Mouse (Mus musculus) stomach, adult 2 months (tissue): Measurements from ENCODE around the gene Csde1. TPM values are rescaled to one million over a fixed set of nuclear protein-coding genes. Genes with fewer than 3 reads are reported as not detected.

Experiments
- polyA plus RNA-seq: library from polyadenylated mRNA; depleted of rRNA; stranded (reverse); fragments of >200 nt; gene quantifications from 2 replicates; pipeline ENCODE4 v1.2.3, GENCODE M21; 2012; rRNA removed

The Csde1 gene
- polyA plus RNA-seq, result 2.1 and 4.8 TPM in 2 replicates

DNA sequence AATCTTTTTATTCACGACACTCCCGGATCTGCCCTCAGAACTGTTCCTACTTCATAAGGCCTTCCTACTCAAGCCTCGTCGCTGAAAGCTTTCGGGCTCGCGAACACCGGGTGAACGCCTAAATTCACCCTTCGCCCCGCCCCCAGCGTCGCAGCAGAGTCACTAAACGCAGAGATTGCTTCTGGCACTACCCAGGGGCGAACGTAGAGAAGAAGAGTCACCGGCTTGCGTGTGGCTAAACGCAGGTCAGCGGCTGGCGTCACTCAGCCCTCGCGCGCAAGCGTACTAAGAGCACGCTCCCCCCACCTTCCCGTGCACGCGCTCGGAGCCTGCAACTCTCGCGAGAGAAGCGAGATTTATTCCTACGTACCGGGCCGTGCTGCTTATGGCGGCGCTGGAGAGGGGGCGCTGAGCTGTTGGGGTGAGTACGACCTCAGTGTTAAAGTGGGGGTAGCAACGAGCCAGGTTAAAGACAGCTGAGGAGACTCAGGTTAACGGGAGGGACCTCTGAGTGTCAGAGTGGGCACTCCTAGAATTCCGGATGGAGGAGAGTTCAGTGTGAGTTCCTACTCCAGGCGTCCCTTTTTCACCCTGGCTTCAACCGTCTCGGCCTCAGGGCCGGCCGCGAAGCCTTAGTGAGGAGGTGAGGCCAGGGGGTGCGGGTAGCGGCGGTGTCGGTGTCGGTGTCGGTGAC lies at the start of gene Csde1:
Gene Csde1, plus strand, starts transcription at position 178 of the 694 bp plus-strand sequence.

DNA sequence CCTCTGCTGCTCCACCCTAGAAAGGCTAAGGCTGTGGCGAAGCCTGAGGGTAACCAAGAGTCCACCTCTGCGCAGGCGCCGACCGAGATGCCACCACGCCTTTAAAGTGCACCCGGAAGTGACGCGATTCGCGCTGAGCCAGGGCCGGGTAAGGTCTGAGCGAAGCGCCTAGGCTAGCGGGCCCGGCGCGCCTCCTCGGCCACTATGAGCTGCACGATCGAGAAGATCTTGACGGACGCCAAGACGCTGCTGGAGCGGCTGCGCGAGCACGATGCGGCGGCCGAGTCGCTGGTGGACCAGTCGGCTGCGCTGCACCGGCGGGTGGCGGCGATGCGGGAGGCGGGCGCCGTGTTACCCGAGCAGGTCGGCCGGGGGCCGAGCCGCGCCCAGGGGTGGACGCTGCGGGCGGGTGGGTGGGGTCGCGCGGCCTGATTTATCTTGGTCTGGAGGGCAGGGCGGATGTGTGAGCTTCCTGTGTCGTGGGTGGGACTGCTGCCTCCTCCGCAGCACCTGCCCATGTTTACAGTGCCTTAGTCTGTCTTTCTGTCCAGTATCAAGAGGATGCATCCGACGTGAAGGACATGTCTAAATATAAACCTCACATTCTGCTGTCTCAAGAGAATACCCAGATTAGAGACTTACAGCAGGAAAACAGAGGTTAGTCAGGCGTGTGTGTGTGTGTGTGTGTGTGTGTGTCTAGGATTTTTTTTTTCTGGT lies 24.5 kb upstream of the Csde1 start, which contains the start of gene Sike1:
Gene Sike1, plus strand, starts transcription at position 104 of the 717 bp plus-strand sequence.

DNA sequence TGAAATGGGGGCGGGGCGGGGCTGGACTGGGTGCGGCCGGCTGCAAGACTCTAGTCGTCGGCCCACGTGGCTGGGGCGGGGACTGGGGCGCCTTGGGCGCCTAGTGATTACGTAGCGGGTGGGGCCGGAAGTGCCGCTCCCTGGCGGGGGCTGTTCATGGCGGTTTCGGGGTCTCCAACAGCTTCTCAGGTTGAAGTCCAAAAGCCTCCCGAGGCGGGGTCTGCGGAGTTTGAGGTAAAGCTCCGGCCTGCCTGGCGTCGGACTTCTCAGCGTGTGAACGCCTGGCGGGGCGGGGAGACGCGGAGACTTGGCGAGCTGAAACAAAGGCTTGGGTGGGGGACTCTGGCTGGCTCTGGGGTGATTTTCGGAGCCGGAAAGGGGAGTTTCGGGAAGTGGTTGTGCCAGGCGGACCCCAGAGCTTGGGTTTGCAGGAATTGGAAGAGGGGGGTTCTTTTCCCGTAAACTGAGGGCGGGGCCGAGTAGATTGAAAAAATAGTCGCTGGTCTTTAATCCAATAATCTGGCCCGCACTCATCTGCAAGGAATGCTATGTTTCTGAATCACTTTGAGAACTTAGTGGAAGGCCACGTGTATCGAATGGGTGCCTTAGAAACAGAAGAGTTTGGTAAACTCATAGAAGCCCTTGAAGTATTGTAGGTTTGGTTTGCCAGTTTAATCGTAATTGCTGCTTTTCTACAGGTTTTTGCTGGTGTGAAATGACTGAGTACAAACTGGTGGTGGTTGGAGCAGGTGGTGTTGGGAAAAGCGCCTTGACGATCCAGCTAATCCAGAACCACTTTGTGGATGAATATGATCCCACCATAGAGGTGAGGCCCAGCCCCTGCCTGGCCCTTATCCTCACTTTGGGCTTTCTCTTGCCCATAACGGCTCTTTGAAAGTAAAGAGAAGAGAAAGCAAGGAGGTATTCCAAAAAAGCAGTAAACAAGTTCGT lies 38.3 kb downstream of the Csde1 start, which contains the start of gene Nras:
Gene Nras, plus strand, starts transcription at position 79 of the 951 bp plus-strand sequence.

DNA sequence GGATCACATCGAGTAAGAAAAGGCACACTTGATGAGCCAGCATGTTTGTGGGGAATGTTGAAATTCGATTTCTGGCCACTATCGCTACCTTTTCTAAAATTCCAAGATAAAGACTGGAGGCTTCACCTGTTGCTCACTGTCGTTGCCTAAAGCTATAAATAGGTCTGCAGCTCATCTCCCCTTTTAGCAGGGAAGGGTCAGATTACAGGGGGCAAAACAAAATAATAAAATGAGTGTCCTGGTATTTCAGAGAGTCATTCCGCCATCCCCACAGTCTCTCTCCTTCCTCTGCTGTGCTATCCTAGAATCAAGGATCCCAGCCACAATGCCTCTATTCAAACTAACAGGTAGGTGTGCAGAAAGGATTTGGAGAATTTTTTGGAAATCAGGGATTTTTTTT lies 53.5 kb downstream of the Csde1 start, which contains the start of gene Ampd1:
Gene Ampd1, plus strand, starts transcription at position 244 of the 400 bp plus-strand sequence.

DNA sequence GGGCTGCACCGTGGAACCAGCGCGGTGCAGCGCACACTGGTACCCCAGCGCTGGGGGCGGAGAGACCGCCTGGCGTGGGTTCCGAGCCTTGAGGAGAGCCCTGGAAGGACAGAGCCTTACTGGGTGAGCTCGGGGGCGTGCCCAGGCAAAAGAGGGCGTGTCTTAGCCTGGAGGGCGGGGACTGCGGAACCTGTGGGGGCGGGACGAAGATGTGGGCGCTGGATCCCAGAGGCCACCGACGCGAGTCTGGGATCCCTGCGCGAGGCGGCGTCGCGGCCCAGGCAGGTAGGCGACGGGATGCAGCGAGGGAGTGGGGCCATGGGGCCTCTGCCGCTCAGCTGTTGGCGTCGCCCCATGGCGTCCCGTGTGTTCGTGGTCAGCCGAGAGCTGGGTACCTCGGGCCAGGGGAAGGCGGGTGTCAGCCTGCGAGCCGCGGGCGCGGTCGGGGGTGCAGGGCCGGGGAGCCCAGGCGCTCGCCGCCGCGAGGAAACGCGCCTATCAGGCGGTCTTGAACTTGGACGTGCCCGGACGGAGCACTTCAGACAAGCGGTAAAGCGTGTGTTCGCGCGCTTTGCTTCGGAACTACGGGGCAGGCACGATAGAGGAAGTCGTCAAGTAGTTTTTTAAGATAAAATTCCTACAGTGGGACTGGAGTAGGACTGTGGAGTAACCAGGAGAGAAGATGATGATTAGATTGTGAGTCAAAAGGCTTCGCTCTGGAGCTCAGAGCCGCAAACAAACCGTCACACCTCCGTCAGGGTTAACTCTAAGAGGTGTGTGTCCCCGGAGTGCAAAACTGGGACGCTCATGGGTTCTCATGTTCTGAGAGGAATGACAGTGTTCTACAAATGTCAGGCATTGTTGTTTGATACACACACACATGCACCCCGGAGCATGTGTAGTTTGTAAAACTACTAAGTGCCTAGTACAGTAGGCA lies 82.5 kb downstream of the Csde1 start, which contains the start of gene Dennd2c:
Gene Dennd2c, plus strand, starts transcription at position 151 of the 937 bp plus-strand sequence.

Other genes starting within 250 kb of the Csde1 start
- not detected in 2 replicates for gene Tshb, start 237.7 kb upstream of the Csde1 start, polyA plus RNA-seq
- gene Sycp1, start 84.3 kb upstream of the Csde1 start, polyA plus RNA-seq, result not detected in 2 replicates
- not detected in 2 replicates for gene Nr1h5, start 56.3 kb upstream of the Csde1 start, polyA plus RNA-seq
- 7.2 and 8.5 TPM in 2 replicates for gene Sike1, start 24.7 kb upstream of the Csde1 start, polyA plus RNA-seq
- gene Nras, start 37.9 kb downstream of the Csde1 start, polyA plus RNA-seq, result 3.6 and 4.2 TPM in 2 replicates
- gene Ampd1, start 53.6 kb downstream of the Csde1 start, polyA plus RNA-seq, result 0.38 and 0.49 TPM in 2 replicates
- gene Dennd2c, start 82.2 kb downstream of the Csde1 start, polyA plus RNA-seq, result 0.66 and 0.85 TPM in 2 replicates
- 5.3 and 6.0 TPM in 2 replicates for gene Bcas2, start 151.2 kb downstream of the Csde1 start, polyA plus RNA-seq